Mouse (Mus musculus): ENCODE data around the gene Foxn3.

DNA sequence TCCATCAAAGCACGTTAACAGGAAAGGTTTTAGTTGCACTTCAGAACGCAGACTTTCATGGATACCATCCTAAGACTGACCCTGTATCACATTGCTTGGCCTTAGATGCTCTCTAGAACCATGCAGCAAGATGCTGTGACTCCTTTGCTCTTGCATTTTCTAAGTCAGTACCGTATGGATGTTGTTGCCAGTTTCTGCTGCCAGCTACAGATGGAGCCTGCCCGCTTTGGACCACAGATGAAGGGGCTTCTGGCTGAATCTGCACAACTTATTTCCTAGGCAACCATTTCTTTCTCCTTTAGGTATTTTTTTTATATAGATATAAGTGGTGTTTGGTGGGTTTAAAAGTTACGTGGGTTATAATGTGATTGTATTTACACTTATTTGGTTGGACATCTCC lies 407.5 kb downstream of the Foxn3 start:
- TF ChIP-seq CTCF (IDR thresholded peaks at IDR 0.05; ENCODE audit: extremely low read depth, insufficient read depth, insufficient read length, insufficient replicate concordance) (no peak), POLR2A (IDR thresholded peaks at IDR 0.05; ENCODE audit: low read depth, low read length) (no peak)

Data from spleen, adult 2 months (tissue).